Mouse (Mus musculus): ENCODE results near the gene Gm27021. TPM values are rescaled to one million over a fixed set of nuclear protein-coding genes. Genes with fewer than 3 reads are reported as not detected.

The Gm27021 gene
- polyA plus RNA-seq, 1 experiment from 2014 or later, result 2.4 TPM

DNA sequence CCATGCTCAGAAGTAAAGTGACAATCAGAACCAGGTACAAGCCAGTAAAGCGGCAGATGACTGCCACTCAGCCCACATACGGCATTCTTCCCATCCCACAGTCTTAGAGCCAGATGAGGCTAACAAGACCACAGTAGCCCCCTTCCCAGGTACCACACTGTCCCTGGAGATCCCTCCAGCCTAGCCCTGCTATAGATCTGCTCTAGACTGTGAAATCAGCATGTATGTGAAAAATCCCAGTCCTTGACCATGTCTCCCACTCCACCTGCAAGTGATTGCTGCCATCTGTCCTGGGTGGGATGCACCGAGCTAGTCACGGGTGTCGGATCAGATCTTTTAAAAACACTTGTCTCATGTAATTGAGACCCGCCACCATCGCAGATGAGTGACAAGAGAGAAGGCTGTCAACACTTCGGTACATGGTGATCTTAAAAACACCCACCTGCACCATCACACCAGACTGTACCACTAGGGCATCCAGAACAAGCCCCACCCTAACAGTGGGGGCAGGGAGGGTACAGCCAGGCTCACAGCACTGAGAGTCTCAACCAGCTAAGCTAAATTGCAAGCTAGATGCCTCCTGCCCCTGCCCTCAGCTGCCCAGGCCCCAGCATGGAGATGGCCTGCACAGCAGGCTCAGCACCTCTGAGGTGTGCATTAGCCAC is 87.4 kb downstream of the Gm27021 start:
- ATAC-seq (ENCODE audit: insufficient number of reproducible peaks, insufficient read depth, low FRiP score, low read depth), result no peak
- 92% methylated on average over 8 of the region's 8 CpGs for WGBS
- Histone ChIP-seq H3K4me3 (ENCODE audit: low read depth, low read length) (no peak overlapping the region), H3K36me3 (ENCODE audit: control insufficient read depth, insufficient read depth, low read length) (peaks cover 67% of the 10 kb centered on the region), H3K9me3 (ENCODE audit: control insufficient read depth, low read depth, low read length) (no peaks in the 10 kb centered on the region), H3K4me2 (replicated peaks; ENCODE audit: low read depth, low read length) (no peak overlapping the region), H3K9ac (replicated peaks; ENCODE audit: low read depth, low read length) (no peak overlapping the region), H3K27ac (ENCODE audit: low read length) (no peak overlapping the region), H3K4me1 (ENCODE audit: control insufficient read depth, insufficient read depth, low read length) (0 out of 2 replicates have a peak, but pooled peaks cover 2% of the 10 kb centered on the region), H3K27me3 (ENCODE audit: control insufficient read depth, insufficient read depth, low read length) (no peaks in the 10 kb centered on the region)

- Histone ChIP-seq H3K4me2 (replicated peaks; ENCODE audit: low read depth, low read length) (no peak overlapping the region), H3K9ac (replicated peaks; ENCODE audit: low read depth, low read length) (no peak overlapping the region), H3K9me3 (ENCODE audit: control insufficient read depth, low read depth, low read length) (no peaks in the 10 kb centered on the region), H3K4me1 (ENCODE audit: control insufficient read depth, insufficient read depth, low read length) (0 out of 2 replicates have a peak, but pooled peaks cover 2% of the 10 kb centered on the region), H3K27ac (ENCODE audit: low read length) (no peak overlapping the region), H3K36me3 (ENCODE audit: control insufficient read depth, insufficient read depth, low read length) (peaks cover 93% of the 10 kb centered on the region), H3K27me3 (ENCODE audit: control insufficient read depth, insufficient read depth, low read length) (no peaks in the 10 kb centered on the region), H3K4me3 (ENCODE audit: low read depth, low read length) (no peak overlapping the region)
- WGBS, result 92% methylated on average over 17 of the region's 17 CpGs
- no peak for ATAC-seq (ENCODE audit: insufficient number of reproducible peaks, insufficient read depth, low FRiP score, low read depth)
Measured at GRCm38 (mm10) chr8:120577821-120578220, 90.1 kb downstream of the Gm27021 start.

GRCm38 (mm10) chr8:120575801-120576200 is 92.1 kb downstream of the Gm27021 start:
- no peak for ATAC-seq (ENCODE audit: insufficient number of reproducible peaks, insufficient read depth, low FRiP score, low read depth)
- Histone ChIP-seq H3K36me3 (ENCODE audit: control insufficient read depth, insufficient read depth, low read length) (peaks cover 94% of the 10 kb centered on the region), H3K9ac (replicated peaks; ENCODE audit: low read depth, low read length) (no peak overlapping the region), H3K4me3 (ENCODE audit: low read depth, low read length) (no peak overlapping the region), H3K9me3 (ENCODE audit: control insufficient read depth, low read depth, low read length) (no peaks in the 10 kb centered on the region), H3K27ac (ENCODE audit: low read length) (no peak overlapping the region), H3K4me2 (replicated peaks; ENCODE audit: low read depth, low read length) (no peak overlapping the region), H3K27me3 (ENCODE audit: control insufficient read depth, insufficient read depth, low read length) (no peaks in the 10 kb centered on the region), H3K4me1 (ENCODE audit: control insufficient read depth, insufficient read depth, low read length) (0 out of 2 replicates have a peak, but pooled peaks cover 2% of the 10 kb centered on the region)
- WGBS, result 44% methylated on average over 9 of the region's 9 CpGs

- no peaks in the 10 kb centered on the region for H3K9me3 ChIP-seq (ENCODE audit: control insufficient read depth, low read depth, low read length)
- no peak for ATAC-seq (ENCODE audit: insufficient number of reproducible peaks, insufficient read depth, low FRiP score, low read depth)
- 0 out of 2 replicates have a peak, but pooled peaks cover 2% of the 10 kb centered on the region for H3K4me1 ChIP-seq (ENCODE audit: control insufficient read depth, insufficient read depth, low read length)
- H3K27ac ChIP-seq (ENCODE audit: low read length), result no peak overlapping the region
- no peaks in the 10 kb centered on the region for H3K27me3 ChIP-seq (ENCODE audit: control insufficient read depth, insufficient read depth, low read length)
- H3K4me2 ChIP-seq (replicated peaks; ENCODE audit: low read depth, low read length), result no peak overlapping the region
- no peak overlapping the region for H3K9ac ChIP-seq (replicated peaks; ENCODE audit: low read depth, low read length)
- H3K36me3 ChIP-seq (ENCODE audit: control insufficient read depth, insufficient read depth, low read length), result peaks cover 86% of the 10 kb centered on the region
- WGBS, result 73% methylated on average over 19 of the region's 19 CpGs
- no peak overlapping the region for H3K4me3 ChIP-seq (ENCODE audit: low read depth, low read length)
Measured at GRCm38 (mm10) chr8:120574941-120575340, 92.9 kb downstream of the Gm27021 start.

DNA sequence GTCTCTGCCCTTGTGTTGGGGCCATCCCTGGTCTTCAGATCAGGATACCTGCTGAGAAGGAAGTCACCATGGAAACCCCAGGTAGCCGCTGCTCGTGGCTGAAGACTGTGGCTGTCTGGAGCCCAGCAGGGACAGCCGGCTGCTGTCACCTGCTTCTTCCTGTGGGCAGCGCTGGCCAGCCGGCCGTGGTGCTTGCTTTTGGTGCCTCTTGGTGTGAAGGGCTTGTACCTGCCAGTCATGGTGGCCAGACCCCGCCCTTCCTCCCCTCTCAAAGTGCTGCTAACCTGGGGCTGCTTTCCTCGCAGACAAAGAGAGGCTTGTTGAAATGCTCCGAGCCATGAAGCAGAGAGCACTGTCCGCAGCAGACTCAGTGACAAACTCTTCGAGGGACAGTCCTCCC is 94.0 kb downstream of the Gm27021 start:
- H3K9ac ChIP-seq (replicated peaks; ENCODE audit: low read depth, low read length), result no peak overlapping the region
- no peak overlapping the region for H3K27ac ChIP-seq (ENCODE audit: low read length)
- no peak for ATAC-seq (ENCODE audit: insufficient number of reproducible peaks, insufficient read depth, low FRiP score, low read depth)
- H3K9me3 ChIP-seq (ENCODE audit: control insufficient read depth, low read depth, low read length), result no peaks in the 10 kb centered on the region
- no peak overlapping the region for H3K4me3 ChIP-seq (ENCODE audit: low read depth, low read length)
- WGBS, result 80% methylated on average over 11 of the region's 11 CpGs
- H3K27me3 ChIP-seq (ENCODE audit: control insufficient read depth, insufficient read depth, low read length), result no peaks in the 10 kb centered on the region
- H3K4me1 ChIP-seq (ENCODE audit: control insufficient read depth, insufficient read depth, low read length), result 0 out of 2 replicates have a peak, but pooled peaks cover 2% of the 10 kb centered on the region
- H3K36me3 ChIP-seq (ENCODE audit: control insufficient read depth, insufficient read depth, low read length), result peaks cover 86% of the 10 kb centered on the region
- no peak overlapping the region for H3K4me2 ChIP-seq (replicated peaks; ENCODE audit: low read depth, low read length)

GRCm38 (mm10) chr8:120572534-120572933 is 95.3 kb downstream of the Gm27021 start:
- 0 out of 2 replicates have a peak, but pooled peaks cover 2% of the 10 kb centered on the region for H3K4me1 ChIP-seq (ENCODE audit: control insufficient read depth, insufficient read depth, low read length)
- no peak for ATAC-seq (ENCODE audit: insufficient number of reproducible peaks, insufficient read depth, low FRiP score, low read depth)
- H3K27me3 ChIP-seq (ENCODE audit: control insufficient read depth, insufficient read depth, low read length), result no peaks in the 10 kb centered on the region
- no peak overlapping the region for H3K4me2 ChIP-seq (replicated peaks; ENCODE audit: low read depth, low read length)
- peaks cover 84% of the 10 kb centered on the region for H3K36me3 ChIP-seq (ENCODE audit: control insufficient read depth, insufficient read depth, low read length)
- H3K9ac ChIP-seq (replicated peaks; ENCODE audit: low read depth, low read length), result no peak overlapping the region
- no peaks in the 10 kb centered on the region for H3K9me3 ChIP-seq (ENCODE audit: control insufficient read depth, low read depth, low read length)
- WGBS, result 82% methylated on average over 21 of the region's 21 CpGs
- no peak overlapping the region for H3K4me3 ChIP-seq (ENCODE audit: low read depth, low read length)
- no peak overlapping the region for H3K27ac ChIP-seq (ENCODE audit: low read length)

GRCm38 (mm10) chr8:120571561-120571960 is 96.3 kb downstream of the Gm27021 start:
- H3K9me3 ChIP-seq (ENCODE audit: control insufficient read depth, low read depth, low read length), result no peaks in the 10 kb centered on the region
- peaks cover 84% of the 10 kb centered on the region for H3K36me3 ChIP-seq (ENCODE audit: control insufficient read depth, insufficient read depth, low read length)
- H3K4me1 ChIP-seq (ENCODE audit: control insufficient read depth, insufficient read depth, low read length), result 0 out of 2 replicates have a peak, but pooled peaks cover 2% of the 10 kb centered on the region
- H3K4me2 ChIP-seq (replicated peaks; ENCODE audit: low read depth, low read length), result no peak overlapping the region
- H3K9ac ChIP-seq (replicated peaks; ENCODE audit: low read depth, low read length), result no peak overlapping the region
- WGBS, result 87% methylated on average over 8 of the region's 8 CpGs
- ATAC-seq (ENCODE audit: insufficient number of reproducible peaks, insufficient read depth, low FRiP score, low read depth), result no peak
- no peak overlapping the region for H3K27ac ChIP-seq (ENCODE audit: low read length)
- no peak overlapping the region for H3K4me3 ChIP-seq (ENCODE audit: low read depth, low read length)
- H3K27me3 ChIP-seq (ENCODE audit: control insufficient read depth, insufficient read depth, low read length), result no peaks in the 10 kb centered on the region

DNA sequence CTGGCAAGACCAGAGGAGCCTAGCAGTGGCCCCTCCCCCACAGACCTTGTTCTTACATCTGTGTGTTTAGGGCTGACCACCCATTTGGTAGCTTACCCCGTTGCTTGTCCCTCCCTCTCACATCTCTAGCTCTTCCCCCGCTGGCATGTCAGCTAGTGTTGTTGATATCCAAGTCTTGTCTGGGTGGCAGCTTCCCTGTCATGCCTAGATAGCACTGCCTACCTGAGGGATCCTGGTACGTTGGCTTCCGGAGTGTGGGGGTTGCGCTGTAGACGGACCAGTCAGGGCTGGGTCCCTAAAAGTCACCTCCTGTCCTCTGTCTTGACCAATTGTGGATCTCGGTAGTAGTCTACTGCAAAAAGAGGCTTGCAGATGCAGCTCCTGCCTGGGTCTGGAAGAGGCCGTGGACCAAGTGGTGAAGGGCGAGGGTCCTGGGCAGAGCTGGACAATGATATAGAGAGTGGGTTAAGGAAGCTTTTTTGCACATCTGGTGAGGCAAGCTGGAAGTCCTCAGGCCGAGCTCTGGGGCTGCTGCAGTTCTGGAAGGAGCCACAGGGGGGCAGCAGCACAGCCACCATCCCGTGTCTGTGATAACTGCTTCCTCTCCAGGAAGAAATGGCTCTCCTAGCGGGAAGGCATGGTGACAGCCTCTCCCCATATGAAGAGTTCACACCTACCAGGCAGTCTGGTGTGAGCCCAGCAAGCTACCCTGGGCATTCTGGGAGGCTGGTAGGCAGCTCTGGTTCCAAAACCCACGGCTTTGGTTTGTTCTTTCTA is 97.8 kb downstream of the Gm27021 start:
- peaks cover 7% of the 10 kb centered on the region for H3K4me1 ChIP-seq (ENCODE audit: control insufficient read depth, insufficient read depth, low read length)
- H3K9ac ChIP-seq (replicated peaks; ENCODE audit: low read depth, low read length), result no peak overlapping the region
- 53% methylated on average over 13 of the region's 13 CpGs for WGBS
- no peak for ATAC-seq (ENCODE audit: insufficient number of reproducible peaks, insufficient read depth, low FRiP score, low read depth)
- no peak overlapping the region for H3K4me2 ChIP-seq (replicated peaks; ENCODE audit: low read depth, low read length)
- H3K27me3 ChIP-seq (ENCODE audit: control insufficient read depth, insufficient read depth, low read length), result no peaks in the 10 kb centered on the region
- no peaks in the 10 kb centered on the region for H3K9me3 ChIP-seq (ENCODE audit: control insufficient read depth, low read depth, low read length)
- no peak overlapping the region for H3K27ac ChIP-seq (ENCODE audit: low read length)
- H3K36me3 ChIP-seq (ENCODE audit: control insufficient read depth, insufficient read depth, low read length), result peaks cover 74% of the 10 kb centered on the region
- no peak overlapping the region for H3K4me3 ChIP-seq (ENCODE audit: low read depth, low read length)
